Mouse (Mus musculus) small intestine, adult 2 months (tissue): ENCODE measurements around the gene Thbs4.

Experiments
- CTCF ChIP-seq: fragments of 200-500 bp; IDR thresholded peaks from 2 replicates; pipeline ENCODE4 v1.5.1; 2012; ENCODE audit warnings: low read depth, mild to moderate bottlenecking, control low read depth, inconsistent platforms, low read length, moderate library complexity, mixed read lengths; ENCODE audit not compliant: insufficient replicate concordance, insufficient read length; ENCODE audit errors: extremely low read depth
- POLR2A ChIP-seq: fragments of 200-500 bp; IDR thresholded peaks from 2 replicates; pipeline ENCODE4 v1.6.1; 2012; ENCODE audit warnings: low read depth, mild to moderate bottlenecking, control low read depth, inconsistent platforms, low read length, moderate library complexity

DNA sequence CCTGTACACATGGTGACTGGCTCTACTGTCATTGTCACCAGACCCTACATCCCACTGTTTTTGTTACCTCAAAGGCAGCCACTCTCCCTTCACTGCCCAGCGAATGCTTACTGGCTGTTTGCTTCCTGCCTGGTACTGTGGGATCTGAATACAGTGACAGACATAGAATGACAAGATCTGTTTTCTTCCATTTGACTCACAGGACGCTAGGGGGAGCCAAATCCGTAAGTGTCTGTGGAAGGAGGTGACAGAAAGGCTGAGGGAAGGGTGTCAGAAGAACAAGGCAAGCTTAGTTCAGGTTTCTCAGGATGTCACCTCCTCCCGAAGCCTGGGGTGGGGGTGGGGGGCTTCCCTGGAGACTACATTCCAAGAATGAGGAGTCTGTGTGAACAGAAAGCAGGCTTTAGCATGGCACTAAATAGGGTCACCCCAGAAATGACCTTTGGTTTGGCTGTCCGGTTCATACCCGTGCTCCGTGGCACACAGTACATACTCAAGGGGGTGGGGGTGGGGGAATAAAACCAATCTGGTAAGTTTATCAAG, 43.6 kb downstream of the Thbs4 start:
- TF ChIP-seq POLR2A (no peak), CTCF (peak; percentile 61; the same call in 1 of the 2 replicates)
